Mouse (Mus musculus) testis, postnatal 10 days (tissue): ENCODE measurements around the gene Gkap1.
A peak's percentile ranks its signal among the peaks of the same experiment; 100 is the strongest.

Experiments used
- DNase-seq: peaks from one replicate; pipeline ENCODE4 v3.0.0; 2021; ENCODE audit warnings: low spot score

Gkap1 gene

DNA sequence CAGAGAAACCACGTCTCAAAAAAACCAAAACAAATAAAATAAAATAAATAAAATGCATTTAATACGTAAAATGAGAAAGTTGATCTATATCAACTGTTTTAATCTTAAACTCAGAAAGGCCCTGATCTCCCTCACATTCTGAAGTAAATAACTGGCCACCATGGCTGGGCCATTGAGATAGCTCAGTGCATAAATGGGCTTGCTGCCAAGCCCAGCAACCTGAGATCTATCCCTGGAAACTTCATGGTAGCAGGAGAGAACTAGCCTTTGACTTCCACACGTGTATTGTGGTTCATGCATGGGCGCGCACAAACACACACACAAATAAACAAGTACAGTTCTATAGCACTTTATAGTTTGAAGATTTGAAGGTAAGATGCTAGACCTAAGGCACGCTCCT lies 74.2 kb downstream of the Gkap1 start:
- DNase-seq: no peak

DNA sequence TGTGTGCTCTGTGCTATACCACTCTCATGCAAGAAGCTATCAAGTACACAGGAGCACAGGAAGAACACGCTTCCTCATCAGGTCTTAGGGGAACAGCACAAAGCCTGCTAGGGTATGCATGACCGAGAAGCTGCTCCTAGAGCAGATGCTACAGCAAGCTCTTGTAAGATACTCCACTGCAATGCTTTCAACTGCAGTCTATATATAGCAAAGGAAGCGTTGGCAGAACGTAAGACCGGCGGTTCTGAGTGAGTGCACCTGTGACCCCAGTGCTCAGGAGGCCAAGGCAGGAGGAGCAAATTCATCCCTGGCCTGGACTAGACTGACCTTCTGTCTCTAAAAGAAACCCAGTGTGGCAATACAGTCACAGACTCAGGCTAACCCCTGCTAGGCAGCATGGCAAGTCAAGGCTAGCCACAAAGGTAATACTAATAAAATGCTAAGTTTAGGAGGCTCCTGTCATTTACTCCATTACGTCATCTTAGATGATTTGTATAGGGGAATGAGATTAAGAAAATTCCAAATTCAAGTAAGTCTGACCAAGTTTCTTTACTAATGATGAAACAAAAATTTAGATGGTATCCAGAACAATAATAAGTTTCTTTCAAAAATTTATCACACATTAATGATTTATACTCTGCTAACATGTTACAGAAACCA lies 77.4 kb downstream of the Gkap1 start:
- no peak for DNase-seq

DNA sequence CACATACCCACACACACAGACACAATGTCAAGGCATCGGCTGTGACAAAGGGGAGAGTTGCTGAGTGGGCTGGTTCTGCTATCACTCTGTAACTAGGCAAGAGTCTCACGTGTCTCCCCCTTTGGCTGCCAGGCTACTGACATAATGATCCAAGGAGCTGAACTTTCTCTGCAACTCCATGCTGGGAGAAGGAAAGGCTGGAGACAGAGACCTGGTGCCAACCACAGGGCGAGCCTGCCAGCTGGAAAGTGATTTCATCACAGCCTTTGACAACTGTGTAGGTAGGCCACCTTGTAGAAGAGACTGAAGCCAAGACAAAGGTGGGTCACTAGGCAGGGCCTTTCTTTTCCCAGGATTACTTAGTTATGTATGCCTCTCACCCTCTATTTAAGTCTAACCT lies 78.3 kb downstream of the Gkap1 start:
- no peak for DNase-seq

DNA sequence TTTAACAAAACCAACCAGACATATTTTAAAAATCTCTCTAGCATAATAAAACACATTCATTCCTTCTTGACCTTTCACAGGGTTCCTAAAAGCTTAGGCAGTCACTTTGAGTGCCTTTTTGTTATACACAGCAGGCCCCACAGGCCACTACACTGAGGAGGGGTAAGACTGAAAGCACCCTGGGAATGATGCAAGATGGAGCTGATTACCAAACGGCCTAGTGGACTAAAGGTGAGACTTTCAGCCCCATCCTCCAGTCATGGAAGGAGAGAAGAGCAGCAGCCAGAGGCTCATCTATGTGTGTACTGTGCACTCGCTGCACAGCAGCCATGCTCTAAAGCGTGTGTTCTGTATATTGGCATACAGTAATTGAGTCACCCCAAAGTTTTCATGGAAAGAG lies 80.6 kb downstream of the Gkap1 start:
- no peak for DNase-seq

DNA sequence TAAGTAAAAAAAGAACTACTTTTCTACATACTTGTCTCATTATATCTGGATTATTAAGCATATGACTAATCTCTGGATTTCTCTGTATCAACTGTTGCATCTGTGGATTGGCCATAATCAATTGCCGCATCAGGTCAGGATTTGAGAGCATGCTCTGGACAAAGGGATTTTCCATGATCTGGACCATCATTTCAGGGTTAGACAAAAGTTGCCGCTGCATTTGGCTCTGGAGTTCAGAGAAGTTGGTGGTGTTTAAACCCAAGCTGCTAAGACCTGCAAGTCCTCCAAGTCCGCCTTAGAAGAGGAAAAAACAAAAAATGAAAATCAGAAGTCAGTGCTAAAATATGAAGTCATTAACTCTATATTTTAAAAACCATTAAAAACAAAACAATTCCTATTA lies 82.3 kb downstream of the Gkap1 start:
- no peak for DNase-seq

DNA sequence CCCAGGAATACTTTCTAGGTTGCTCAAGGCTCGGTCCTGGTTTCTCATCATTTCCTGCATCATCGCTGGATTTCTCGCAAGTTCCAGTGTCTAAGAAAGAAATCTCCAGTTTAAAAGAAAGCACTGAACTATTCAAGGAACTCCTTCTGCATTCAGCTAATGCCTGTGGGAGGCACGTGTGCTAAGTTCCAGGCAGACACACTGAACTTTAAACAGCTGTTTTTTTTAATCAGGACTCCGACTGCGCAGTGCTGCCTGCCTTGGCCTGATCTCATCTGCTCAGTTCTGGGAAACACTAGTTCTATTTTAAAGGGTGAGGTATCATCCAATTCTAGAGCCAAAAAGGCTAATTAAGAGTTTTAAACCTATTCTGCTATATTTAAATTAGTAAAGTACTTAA lies 83.4 kb downstream of the Gkap1 start:
- DNase-seq: no peak

DNA sequence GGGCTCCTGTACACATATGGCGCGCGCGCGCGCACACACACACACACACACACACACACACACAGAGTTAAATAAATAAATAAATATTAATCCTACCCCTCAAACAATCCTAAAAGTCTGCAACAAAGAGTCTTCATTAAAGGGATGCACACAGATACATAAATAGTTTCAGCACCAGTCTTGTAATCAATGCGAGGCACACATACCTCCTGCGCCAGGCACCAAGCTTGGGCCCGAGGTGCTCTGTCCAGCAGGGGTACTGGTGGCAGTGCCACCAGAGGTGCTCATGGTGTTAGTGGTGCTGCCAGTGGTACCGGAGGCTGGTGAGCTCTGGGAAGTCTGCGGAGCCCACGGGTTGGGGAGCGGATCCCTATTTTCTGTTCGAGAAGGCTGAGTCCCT lies 84.0 kb downstream of the Gkap1 start:
- DNase-seq: no peak

DNA sequence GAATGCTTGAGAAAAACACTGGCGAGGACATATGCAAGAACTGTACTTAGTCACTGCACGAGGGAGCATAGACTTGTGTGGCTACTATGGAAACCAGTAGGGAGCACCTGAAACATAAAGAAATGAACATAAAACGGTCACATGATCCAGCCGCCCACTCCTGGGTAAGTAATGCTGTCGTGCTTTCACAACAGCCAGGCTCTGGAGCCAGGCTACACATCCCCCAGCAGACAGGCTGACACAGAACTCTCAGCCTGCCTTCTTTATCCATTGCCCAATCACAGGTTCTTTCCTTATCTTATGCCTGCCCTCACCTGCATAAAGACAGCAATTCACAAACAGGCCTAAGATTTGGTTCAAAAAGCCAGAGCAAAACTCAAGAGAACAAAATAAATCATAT lies 86.0 kb downstream of the Gkap1 start:
- DNase-seq: no peak

DNA sequence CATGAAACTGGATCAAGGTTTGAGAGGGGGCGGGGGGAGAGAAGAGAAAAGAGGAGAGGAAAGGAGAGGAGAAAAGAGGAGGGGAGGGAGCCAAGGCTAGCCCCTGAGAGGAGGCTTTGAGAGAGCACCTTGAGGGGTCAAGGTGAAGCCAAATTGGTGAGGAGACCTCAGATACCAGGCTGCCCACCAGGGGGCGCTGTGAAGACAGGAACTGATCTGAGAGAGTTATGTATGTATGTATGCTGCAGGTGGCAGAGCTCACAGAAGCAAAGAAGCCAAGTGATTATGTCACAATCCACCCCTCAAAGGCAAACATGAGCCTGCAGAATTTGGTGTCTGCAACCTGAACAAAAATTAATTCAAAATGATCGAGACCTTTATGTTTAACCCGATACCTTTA lies 87.1 kb downstream of the Gkap1 start:
- DNase-seq: peak; percentile 94

DNA sequence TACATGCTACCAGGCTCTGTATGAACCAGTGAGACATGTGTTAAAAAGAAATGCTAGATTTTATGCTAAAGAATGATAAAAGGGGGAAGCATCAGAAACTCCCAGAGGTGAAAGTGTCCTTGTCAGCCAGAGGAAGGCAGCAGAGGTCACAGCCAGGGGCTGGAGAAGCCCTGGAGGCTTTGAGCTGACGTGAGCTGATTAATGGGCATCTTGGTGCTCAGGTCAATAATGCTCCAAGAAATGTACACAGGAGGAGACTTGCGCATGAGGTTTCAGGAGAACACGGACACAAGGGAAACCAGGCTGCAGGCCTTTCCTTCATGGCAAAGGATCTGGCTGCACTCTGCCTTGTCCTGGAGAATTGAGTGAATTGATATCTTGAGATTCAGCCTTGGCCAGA lies 87.7 kb downstream of the Gkap1 start:
- DNase-seq: no peak

DNA sequence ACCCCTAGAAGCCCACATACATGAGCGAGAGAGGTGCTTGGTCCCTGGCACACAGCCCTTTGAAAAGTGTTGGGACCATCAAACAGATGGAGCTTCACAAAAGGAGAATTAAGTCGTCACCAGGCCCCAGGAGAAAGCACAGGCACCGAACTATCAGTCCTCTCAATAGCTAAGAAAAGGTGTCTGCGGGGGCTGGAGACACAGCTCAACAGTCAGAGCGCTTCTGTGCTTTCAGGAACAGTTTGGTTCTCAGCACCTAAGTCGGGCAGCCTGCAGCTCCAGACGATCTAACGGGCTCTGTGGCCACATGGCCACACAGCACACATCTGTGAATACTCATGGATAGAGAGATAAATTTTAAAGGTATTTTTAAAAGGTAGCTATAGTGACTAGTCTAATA lies 89.2 kb downstream of the Gkap1 start:
- DNase-seq: no peak

DNA sequence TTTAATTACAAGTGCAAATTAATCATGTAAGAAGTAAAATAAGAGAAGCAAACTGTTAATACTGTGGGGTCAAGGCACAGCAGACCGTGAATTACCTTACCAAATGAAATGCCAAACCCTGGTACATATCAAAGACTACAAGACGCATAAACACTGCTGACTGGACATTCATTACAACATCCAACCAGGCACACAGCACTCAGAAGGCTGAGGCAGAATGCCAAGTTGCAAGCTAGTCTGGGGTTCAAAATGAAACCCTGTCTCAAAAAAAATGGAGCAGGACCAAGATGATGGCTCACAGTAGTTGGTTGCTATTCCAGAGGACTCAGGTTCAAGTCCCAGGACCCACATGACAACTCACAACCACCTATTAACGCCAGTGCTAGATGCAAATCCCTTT lies 91.4 kb downstream of the Gkap1 start:
- no peak for DNase-seq
